9 mouse cellular contexts compared by ENCODE assay signal in genomic region chr11:113056042-113056632, GRCm38 (mm10).
DNase-seq lines count a peak whose midpoint lies in the region; ATAC-seq and TF ChIP-seq lines count a peak whose summit lies in the region.
"Had no signal": no experiment of that assay in that cellular context is flagged by ENCODE, and none has a peak within 500 bp of the region (broad histone marks: within the 10 kb centered on the region; RNA-seq: fewer than 3 reads in every experiment).

No protein-coding gene starts in this region.

- no peak overlapping the region for H3K27ac ChIP-seq in lung, embryonic 15.5 days
- peak overlapping the region; percentile 70 for H3K27ac ChIP-seq in hindbrain, embryonic 16.5 days (ENCODE audit: low read depth, low read length)

- TF ChIP-seq CTCF in lung, adult 2 months (IDR thresholded peaks at IDR 0.05; ENCODE audit: insufficient read depth, low read length), result no peak

- no peak overlapping the region for H3K4me3 ChIP-seq in lung, embryonic 15.5 days
- H3K4me3 ChIP-seq in lung, adult 2 months (replicated peaks; ENCODE audit: extremely low read depth, low read depth, low read length), result no peak overlapping the region
- H3K4me3 ChIP-seq in hindbrain, embryonic 16.5 days (ENCODE audit: low read length), result no peak overlapping the region

- no peaks in the 10 kb centered on the region for H3K9me3 ChIP-seq in lung, embryonic 15.5 days
- H3K9me3 ChIP-seq in hindbrain, embryonic 16.5 days (ENCODE audit: control insufficient read depth, low read length), result no peaks in the 10 kb centered on the region

- no peak overlapping the region for H3K4me2 ChIP-seq in lung, embryonic 15.5 days
- no peak overlapping the region for H3K4me2 ChIP-seq in hindbrain, embryonic 16.5 days (ENCODE audit: low read length)

- H3K36me3 ChIP-seq in lung, embryonic 15.5 days, result no peaks in the 10 kb centered on the region
- H3K36me3 ChIP-seq in hindbrain, embryonic 16.5 days (ENCODE audit: control insufficient read depth, insufficient read depth, low read length), result no peaks in the 10 kb centered on the region

- no peak overlapping the region for H3K9ac ChIP-seq in lung, embryonic 15.5 days
- no peak overlapping the region for H3K9ac ChIP-seq in hindbrain, embryonic 16.5 days (ENCODE audit: low read depth, low read length)

- peak; percentile 61; the same call in 1 of the 2 replicates for ATAC-seq in lung, embryonic 15.5 days (ENCODE audit: borderline replicate concordance, extremely low read depth, low FRiP score, low TSS enrichment)
- ATAC-seq in hindbrain, embryonic 16.5 days, result peak; percentile 62
- ATAC-seq: Patski had no signal

- 45% methylated on average over 12 of the region's 12 CpGs for WGBS in lung, embryonic 15.5 days
- 63% methylated on average over 12 of the region's 12 CpGs for WGBS in lung, adult 2 months
- 54% methylated on average over 12 of the region's 12 CpGs for WGBS in hindbrain, embryonic 16.5 days

- no peak for TF ChIP-seq POLR2A in lung, adult 2 months (IDR thresholded peaks at IDR 0.05; ENCODE audit: borderline replicate concordance, extremely low read depth, low read depth, low read length)

- no peak for DNase-seq in lung, adult 2 months
- peak; percentile 40 for DNase-seq in gastrocnemius, postnatal 10 days
- DNase-seq in retina, embryonic 14.5 days (ENCODE audit: low spot score), result peak; percentile 30
- no peak for DNase-seq in left cerebral cortex, adult 9 months (ENCODE audit: low spot score in 2 of 2)
- DNase-seq in kidney, adult 11 months, result no peak
- no peak for DNase-seq in cerebellum, adult 9-10 months

- H3K4me1 ChIP-seq in lung, embryonic 15.5 days, result peaks cover 32% of the 10 kb centered on the region
- H3K4me1 ChIP-seq in lung, adult 2 months (ENCODE audit: control insufficient read depth, insufficient read depth, low read length), result peaks cover 5% of the 10 kb centered on the region
- peaks cover 13% of the 10 kb centered on the region for H3K4me1 ChIP-seq in hindbrain, embryonic 16.5 days (ENCODE audit: control insufficient read depth, insufficient read depth, low read depth, low read length)

- H3K27me3 ChIP-seq in lung, embryonic 15.5 days, result no peaks in the 10 kb centered on the region
- no peaks in the 10 kb centered on the region for H3K27me3 ChIP-seq in hindbrain, embryonic 16.5 days (replicated peaks; ENCODE audit: control insufficient read depth, insufficient read depth, low read length)
- H3K27me3 ChIP-seq: Patski had no signal

Comparison
In these comparisons a context has a peak if more than half of its experiments do, and no peak if none do; other contexts are left out.
1. DNase-seq: peak in gastrocnemius, postnatal 10 days (single experiment) and retina, embryonic 14.5 days (single experiment); none in lung, adult 2 months (single experiment), left cerebral cortex, adult 9 months (0 of 2), kidney, adult 11 months (single experiment) and cerebellum, adult 9-10 months (single experiment).